Mouse (Mus musculus) thymus, adult 2 months (tissue): ENCODE results near the gene Fga. TPM values are rescaled to one million over a fixed set of nuclear protein-coding genes. Genes with fewer than 3 reads are reported as not detected.

Experiments used
- DNase-seq: peaks from one replicate; pipeline ENCODE4 v3.0.0; 2021
- H3K27ac ChIP-seq: fragments of 200-500 bp; 2 replicates; pipeline ENCODE4 v1.5.1; 2012; ENCODE audit warnings: low read length, control low read depth; ENCODE audit not compliant: control insufficient read depth, insufficient read depth
- H3K27me3 ChIP-seq: fragments of 200-500 bp; 2 replicates; pipeline ENCODE4 v1.6.1; 2012; ENCODE audit warnings: mild to moderate bottlenecking, low read length, moderate library complexity, mixed read lengths; ENCODE audit not compliant: control insufficient read depth, insufficient read depth
- H3K36me3 ChIP-seq: fragments of 200-500 bp; 2 replicates; pipeline ENCODE4 v1.6.1; 2012; ENCODE audit warnings: mild to moderate bottlenecking, low read length, moderate library complexity; ENCODE audit not compliant: control insufficient read depth, insufficient read depth
- H3K4me1 ChIP-seq: fragments of 200-500 bp; replicated peaks from 2 replicates; pipeline ENCODE4 v1.6.1; 2012; ENCODE audit warnings: low read length; ENCODE audit not compliant: control insufficient read depth, insufficient read depth
- H3K4me3 ChIP-seq: fragments of 200-500 bp; 2 replicates; pipeline ENCODE4 v1.5.1; 2012; ENCODE audit warnings: mild to moderate bottlenecking, low read length, control low read depth, moderate library complexity; ENCODE audit not compliant: control insufficient read depth, insufficient read depth
- CTCF ChIP-seq: fragments of 200-500 bp; IDR thresholded peaks from 2 replicates; pipeline ENCODE4 v1.5.1; 2012; ENCODE audit warnings: mild to moderate bottlenecking, control low read depth, low read length, moderate library complexity, borderline replicate concordance; ENCODE audit not compliant: control insufficient read depth, poor library complexity, insufficient read depth; ENCODE audit errors: extremely low read depth
- POLR2A ChIP-seq: fragments of 200-500 bp; IDR thresholded peaks from 2 replicates; pipeline ENCODE4 v1.6.1; 2012; ENCODE audit warnings: mild to moderate bottlenecking, low read length, control low read depth, moderate library complexity; ENCODE audit not compliant: control insufficient read depth, poor library complexity, insufficient read depth; ENCODE audit errors: extremely low read depth
- WGBS: fragments of 180-500 bp; shearing (Covaris S2); methylation state at CpG from one replicate; pipeline ENCODE4 v1.1.7; 2018; 5-methylcytosine and 5-hydroxymethylcytosine counted together
- polyA plus RNA-seq: library from polyadenylated mRNA; depleted of rRNA; stranded (reverse); fragments of >200 nt; gene quantifications from 2 replicates; pipeline ENCODE4 v1.2.3, GENCODE M21; 2012

The Fga gene
- polyA plus RNA-seq, 1 experiment: 0.08 TPM

GRCm38 (mm10) chr3:82995368-82995767, 30.5 kb upstream of the Fga start:
- no peaks in the 10 kb centered on the region for H3K4me1 ChIP-seq
- DNase-seq: no peak
- no peak overlapping the region for H3K27ac ChIP-seq
- H3K4me3 ChIP-seq: no peak overlapping the region
- WGBS: 7% methylated on average over 24 of the region's 24 CpGs
- H3K36me3 ChIP-seq: no peaks in the 10 kb centered on the region
- H3K27me3 ChIP-seq: no peaks in the 10 kb centered on the region
- TF ChIP-seq POLR2A (no peak), CTCF (no peak)

GRCm38 (mm10) chr3:82996656-82997055, 29.2 kb upstream of the Fga start:
- TF ChIP-seq POLR2A (no peak), CTCF (no peak)
- H3K4me1 ChIP-seq: no peaks in the 10 kb centered on the region
- H3K36me3 ChIP-seq: no peaks in the 10 kb centered on the region
- no peak overlapping the region for H3K4me3 ChIP-seq
- no peak for DNase-seq
- WGBS: 88% methylated on average over 3 of the region's 3 CpGs
- H3K27ac ChIP-seq: no peak overlapping the region
- no peaks in the 10 kb centered on the region for H3K27me3 ChIP-seq

GRCm38 (mm10) chr3:82998772-82999463, 27.0 kb upstream of the Fga start:
- WGBS: 35% methylated on average over 8 of the region's 8 CpGs
- TF ChIP-seq POLR2A (no peak), CTCF (no peak)
- peak; percentile 20 for DNase-seq

GRCm38 (mm10) chr3:82999995-83000394, 25.9 kb upstream of the Fga start:
- 91% methylated on average over 9 of the region's 9 CpGs for WGBS
- no peaks in the 10 kb centered on the region for H3K4me1 ChIP-seq
- H3K4me3 ChIP-seq: no peak overlapping the region
- TF ChIP-seq POLR2A: no peak
- TF ChIP-seq CTCF: no peak
- H3K27ac ChIP-seq: no peak overlapping the region
- H3K36me3 ChIP-seq: no peaks in the 10 kb centered on the region
- no peaks in the 10 kb centered on the region for H3K27me3 ChIP-seq
- DNase-seq: no peak

More at GRCm38 (mm10) chr3:82998772-82999463, 27.0 kb upstream of the Fga start:
- Histone ChIP-seq H3K36me3 (no peaks in the 10 kb centered on the region), H3K4me1 (no peaks in the 10 kb centered on the region), H3K27ac (no peak overlapping the region), H3K27me3 (no peaks in the 10 kb centered on the region), H3K4me3 (no peak overlapping the region)

- TF ChIP-seq CTCF (no peak), POLR2A (no peak)
- Histone ChIP-seq H3K4me1 (no peaks in the 10 kb centered on the region), H3K27me3 (no peaks in the 10 kb centered on the region), H3K27ac (no peak overlapping the region), H3K36me3 (no peaks in the 10 kb centered on the region), H3K4me3 (no peak overlapping the region)
- WGBS: 0% methylated on average over 2 of the region's 2 CpGs
- DNase-seq: peak; percentile 13
Measured at GRCm38 (mm10) chr3:83002191-83002590, 23.7 kb upstream of the Fga start.

- Histone ChIP-seq H3K27ac (no peak overlapping the region), H3K27me3 (no peaks in the 10 kb centered on the region), H3K4me1 (no peaks in the 10 kb centered on the region), H3K4me3 (no peak overlapping the region), H3K36me3 (no peaks in the 10 kb centered on the region)
- DNase-seq: no peak
- no peak for TF ChIP-seq POLR2A
- no peak for TF ChIP-seq CTCF
- WGBS: 80% methylated on average over 8 of the region's 8 CpGs
Measured at GRCm38 (mm10) chr3:83003068-83003467, 22.8 kb upstream of the Fga start.
